ENCODE assay signal across 8 mouse cellular contexts in the genomic region with DNA sequence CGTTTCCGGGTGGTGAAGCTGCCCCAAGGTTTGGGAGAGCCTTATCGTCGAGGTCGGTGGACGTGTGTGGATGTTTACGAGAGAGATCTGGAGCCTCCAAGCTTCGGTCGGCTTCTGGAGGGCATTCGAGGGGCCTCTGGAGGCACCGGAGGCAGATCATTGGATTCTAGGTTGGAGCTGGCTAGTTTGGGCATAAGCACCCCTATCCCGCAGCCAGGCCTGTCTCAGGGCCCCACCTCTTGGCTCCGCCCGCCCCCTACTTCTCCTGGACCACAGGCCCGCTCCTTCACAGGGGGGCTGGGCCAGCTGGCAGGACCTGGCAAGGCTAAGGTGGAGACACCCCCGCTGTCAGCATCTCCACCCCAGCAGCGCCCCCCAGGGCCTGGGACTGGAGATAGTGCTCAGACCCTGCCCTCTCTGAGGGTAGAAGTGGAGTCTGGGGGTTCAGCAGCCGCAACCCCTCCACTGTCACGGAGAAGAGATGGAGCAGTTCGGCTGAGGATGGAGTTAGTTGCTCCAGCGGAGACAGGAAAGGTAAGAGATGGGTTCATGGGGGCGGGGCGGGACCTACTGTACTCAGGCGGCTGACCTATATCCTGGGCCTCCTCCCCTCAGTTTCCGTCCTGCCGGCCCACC. TPM values are rescaled to one million over a fixed set of nuclear protein-coding genes. Genes with fewer than 3 reads are reported as not detected.
DNase-seq lines count a peak whose midpoint lies in the region; ATAC-seq lines count a peak whose summit lies in the region.

No protein-coding gene starts in this region.

- no peak for ATAC-seq in forebrain, embryonic 14.5 days
- ATAC-seq in neural tube, embryonic 14.5 days (ENCODE audit: low read depth): no peak

- H3K4me1 ChIP-seq in forebrain, embryonic 14.5 days (ENCODE audit: control insufficient read depth, insufficient read depth, low read length): peaks cover 7% of the 10 kb centered on the region
- peaks cover 23% of the 10 kb centered on the region for H3K4me1 ChIP-seq in neural tube, embryonic 14.5 days (ENCODE audit: control insufficient read depth, insufficient read depth, low read length)

- H3K4me3 ChIP-seq in forebrain, embryonic 14.5 days (ENCODE audit: low read depth, low read length): peak overlapping the region; percentile 64
- H3K4me3 ChIP-seq in neural tube, embryonic 14.5 days (ENCODE audit: low read depth, low read length): peak overlapping the region; percentile 42

- H3K36me3 ChIP-seq in forebrain, embryonic 14.5 days (ENCODE audit: control insufficient read depth, insufficient read depth, low read length): peaks cover 15% of the 10 kb centered on the region
- H3K36me3 ChIP-seq in neural tube, embryonic 14.5 days (ENCODE audit: control insufficient read depth, insufficient read depth, low read length): no peaks in the 10 kb centered on the region

- H3K27me3 ChIP-seq in forebrain, embryonic 14.5 days (replicated peaks; ENCODE audit: control insufficient read depth, insufficient read depth, low read length): no peaks in the 10 kb centered on the region
- H3K27me3 ChIP-seq in neural tube, embryonic 14.5 days (ENCODE audit: control insufficient read depth, insufficient read depth, low read length): no peaks in the 10 kb centered on the region

- peak overlapping the region; percentile 99 for H3K4me2 ChIP-seq in forebrain, embryonic 14.5 days (ENCODE audit: low read length)
- H3K4me2 ChIP-seq in neural tube, embryonic 14.5 days (ENCODE audit: low read depth, low read length): peak overlapping the region; percentile 98

- DNase-seq in gastrocnemius, postnatal 10 days: peak; percentile 52
- DNase-seq in gastrocnemius, postnatal 4 days (ENCODE audit: low spot score in 2 of 2): no peak
- DNase-seq in cerebellum, adult 11 months: peak; percentile 66
- no peak for DNase-seq in forebrain, embryonic 14.5 days (ENCODE audit: low spot score)
- peak; percentile 82 for DNase-seq in induced T-regulatory cell, adult 2 months (ENCODE audit: low read depth)
- peak; percentile 75 to 76 for DNase-seq in lung, adult 18-20 months
- no peak for DNase-seq in layer of hippocampus, adult 18-20 months (ENCODE audit: low spot score in 2 of 2)

- WGBS in forebrain, embryonic 14.5 days: 6% methylated on average over 26 of the region's 26 CpGs
- WGBS in neural tube, embryonic 14.5 days: 4% methylated on average over 26 of the region's 26 CpGs

- H3K9ac ChIP-seq in forebrain, embryonic 14.5 days (ENCODE audit: low read length): peak overlapping the region; percentile 63
- H3K9ac ChIP-seq in neural tube, embryonic 14.5 days (replicated peaks; ENCODE audit: low read depth, low read length): peak overlapping the region; percentile 71

- no peaks in the 10 kb centered on the region for H3K9me3 ChIP-seq in forebrain, embryonic 14.5 days (replicated peaks; ENCODE audit: control insufficient read depth, low read length)
- no peaks in the 10 kb centered on the region for H3K9me3 ChIP-seq in neural tube, embryonic 14.5 days (ENCODE audit: control insufficient read depth, low read length)

- H3K27ac ChIP-seq in forebrain, embryonic 14.5 days (ENCODE audit: low read depth, low read length): peak overlapping the region; percentile 91; the same call in 1 of the 2 replicates
- peak overlapping the region; percentile 55 for H3K27ac ChIP-seq in neural tube, embryonic 14.5 days (ENCODE audit: low read depth, low read length)

RNA-seq across cellular contexts. Expression of a gene that starts 1.9 kb away (rescaled TPM):
- 100 to 1,000 TPM; 189 to 203 TPM for total RNA-seq in gastrocnemius, postnatal 10 days (2021)
- 100 to 1,000 TPM; 162 to 187 TPM for total RNA-seq in gastrocnemius, postnatal 4 days (2021)
- 52.3 and 62.1 TPM in 2 replicates for polyA plus RNA-seq in forebrain, embryonic 14.5 days (2014; fragmentation: Nextera tagmentation; extraction: Ambion mirVana)
- polyA plus RNA-seq in neural tube, embryonic 14.5 days (2014; fragmentation: Nextera tagmentation; extraction: Ambion mirVana): 80.1 and 85.1 TPM in 2 replicates
- total RNA-seq in layer of hippocampus, adult 18-20 months (2021): 100 to 1,000 TPM; 164 to 187 TPM

RNA-seq across cellular contexts. Expression of a gene that starts 6.0 kb away (rescaled TPM):
- total RNA-seq in gastrocnemius, postnatal 10 days (2021): under 1 TPM; 0.45 to 0.75 TPM
- 1 to 10 TPM in 1 of 2 experiments, under 1 TPM in 1; 0.73 to 1.2 TPM for total RNA-seq in gastrocnemius, postnatal 4 days (2021)
- polyA plus RNA-seq in forebrain, embryonic 14.5 days (2014; fragmentation: Nextera tagmentation; extraction: Ambion mirVana): 13.8 and 14.5 TPM in 2 replicates
- polyA plus RNA-seq in neural tube, embryonic 14.5 days (2014; fragmentation: Nextera tagmentation; extraction: Ambion mirVana): 13.6 and 22.3 TPM in 2 replicates
- 10 to 100 TPM; 72.6 to 74.4 TPM for total RNA-seq in layer of hippocampus, adult 18-20 months (2021)

RNA-seq across cellular contexts. Expression of a gene that starts 31.2 kb away (rescaled TPM):
- total RNA-seq in gastrocnemius, postnatal 10 days (2021): 10 to 100 TPM in 1 of 2 experiments, 1 to 10 TPM in 1; 9.8 to 13.5 TPM
- 10 to 100 TPM; 14.5 to 15.8 TPM for total RNA-seq in gastrocnemius, postnatal 4 days (2021)
- polyA plus RNA-seq in forebrain, embryonic 14.5 days (2014; fragmentation: Nextera tagmentation; extraction: Ambion mirVana): 55.1 and 60.0 TPM in 2 replicates
- polyA plus RNA-seq in neural tube, embryonic 14.5 days (2014; fragmentation: Nextera tagmentation; extraction: Ambion mirVana): 37.8 and 43.7 TPM in 2 replicates
- 10 to 100 TPM; 23.1 to 26.4 TPM for total RNA-seq in layer of hippocampus, adult 18-20 months (2021)

RNA-seq across cellular contexts. Expression of a gene that starts 40.0 kb away (rescaled TPM):
- total RNA-seq in gastrocnemius, postnatal 10 days (2021): 10 to 100 TPM; 22.4 to 22.8 TPM
- total RNA-seq in gastrocnemius, postnatal 4 days (2021): 10 to 100 TPM; 25.0 to 34.2 TPM
- polyA plus RNA-seq in forebrain, embryonic 14.5 days (2014; fragmentation: Nextera tagmentation; extraction: Ambion mirVana): 13.1 and 13.2 TPM in 2 replicates
- 13.1 and 17.0 TPM in 2 replicates for polyA plus RNA-seq in neural tube, embryonic 14.5 days (2014; fragmentation: Nextera tagmentation; extraction: Ambion mirVana)
- total RNA-seq in layer of hippocampus, adult 18-20 months (2021): 10 to 100 TPM; 52.1 to 53.6 TPM

RNA-seq across cellular contexts. Expression of a gene that starts 40.2 kb away (rescaled TPM):
- total RNA-seq in gastrocnemius, postnatal 10 days (2021): 1 to 10 TPM; 2.0 to 3.1 TPM
- 1 to 10 TPM; 4.3 to 5.6 TPM for total RNA-seq in gastrocnemius, postnatal 4 days (2021)
- 7.3 and 7.7 TPM in 2 replicates for polyA plus RNA-seq in forebrain, embryonic 14.5 days (2014; fragmentation: Nextera tagmentation; extraction: Ambion mirVana)
- polyA plus RNA-seq in neural tube, embryonic 14.5 days (2014; fragmentation: Nextera tagmentation; extraction: Ambion mirVana): 11.2 and 13.9 TPM in 2 replicates
- 1 to 10 TPM; 6.1 TPM for total RNA-seq in layer of hippocampus, adult 18-20 months (2021)

Comparison
In these comparisons a context has a peak if more than half of its experiments do, and no peak if none do; other contexts are left out.
1. DNase-seq: peak in gastrocnemius, postnatal 10 days (single experiment), cerebellum, adult 11 months (single experiment), induced T-regulatory cell, adult 2 months (single experiment) and lung, adult 18-20 months (2 of 2); none in gastrocnemius, postnatal 4 days (0 of 2), forebrain, embryonic 14.5 days (single experiment) and layer of hippocampus, adult 18-20 months (0 of 2).
2. RNA of a gene that starts 6.0 kb away (total RNA-seq): 72.6 to 74.4 TPM in layer of hippocampus, adult 18-20 months; 0.73 to 1.2 TPM in gastrocnemius, postnatal 4 days and 0.45 to 0.75 TPM in gastrocnemius, postnatal 10 days; every median in the first group is over 10 times any median in the second.